Mouse (Mus musculus): ENCODE data around the gene Hkdc1. TPM values are rescaled to one million over a fixed set of nuclear protein-coding genes. Genes with fewer than 3 reads are reported as not detected.

Gene Hkdc1
- polyA plus RNA-seq, 1 experiment from 2014 or later, result 6.9 TPM

DNA sequence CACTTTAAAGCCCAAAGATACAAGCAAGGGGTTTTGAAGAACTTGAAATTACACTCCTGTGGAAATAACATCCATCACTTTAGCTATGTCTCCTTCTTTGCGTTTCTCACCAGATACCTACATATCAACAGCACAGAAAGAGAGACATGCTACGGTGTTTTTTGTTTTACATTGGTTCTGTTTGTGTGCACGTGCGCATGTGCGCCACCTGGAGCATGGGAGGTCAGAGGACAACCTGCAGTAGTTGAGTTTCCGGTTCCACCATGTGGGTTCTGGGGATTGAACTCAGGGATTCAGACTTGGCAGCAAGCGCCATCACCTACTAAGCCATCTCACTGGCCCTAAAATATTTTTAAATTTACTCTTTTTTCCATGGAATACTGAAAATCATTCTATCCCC lies 63.5 kb downstream of the Hkdc1 start:
- no peak for ATAC-seq
- Histone ChIP-seq H3K27ac (no peak overlapping the region), H3K4me1 (0 out of 2 replicates have a peak, but pooled peaks cover 5% of the 10 kb centered on the region), H3K9ac (no peak overlapping the region), H3K9me3 (replicated peaks) (no peaks in the 10 kb centered on the region), H3K4me2 (no peak overlapping the region), H3K36me3 (no peaks in the 10 kb centered on the region), H3K27me3 (replicated peaks) (peaks cover 16% of the 10 kb centered on the region; the same call in 1 of the 2 replicates), H3K4me3 (no peak overlapping the region)
- 78% methylated on average over 7 of the region's 7 CpGs for WGBS (ENCODE audit: insufficient replicate concordance)

DNA sequence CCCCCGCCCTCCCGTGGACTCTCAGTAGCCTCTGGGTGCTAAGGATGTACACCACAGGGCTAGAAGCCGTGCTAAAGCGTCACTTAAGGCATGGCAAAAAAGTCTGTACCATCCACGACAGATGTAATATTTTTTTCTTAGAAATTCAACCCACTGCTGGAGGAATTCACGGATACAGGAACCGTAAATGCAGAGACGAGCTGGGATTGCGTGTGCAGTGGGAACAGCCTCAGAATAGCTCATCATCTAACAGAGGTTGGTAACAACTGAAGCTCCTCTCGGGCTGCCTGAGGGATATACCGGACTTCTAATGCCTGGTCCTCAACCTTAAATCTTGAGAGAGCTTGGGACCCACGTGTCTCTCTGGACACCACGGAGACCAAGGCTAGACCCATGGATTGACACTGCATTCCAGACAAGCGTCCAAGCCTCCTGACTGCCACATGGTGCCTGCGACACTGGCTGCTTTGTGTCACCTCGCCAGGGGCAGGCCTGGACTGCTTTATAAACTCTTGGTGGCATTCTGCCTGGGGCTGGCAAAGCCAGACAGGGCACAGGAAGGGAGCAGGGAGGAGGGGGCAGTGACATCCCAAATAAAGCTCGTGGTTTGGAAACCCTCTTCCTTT lies 66.1 kb downstream of the Hkdc1 start:
- Histone ChIP-seq H3K9ac (no peak overlapping the region), H3K4me2 (no peak overlapping the region), H3K27ac (no peak overlapping the region), H3K4me1 (0 out of 2 replicates have a peak, but pooled peaks cover 5% of the 10 kb centered on the region), H3K36me3 (no peaks in the 10 kb centered on the region), H3K9me3 (replicated peaks) (no peaks in the 10 kb centered on the region), H3K27me3 (replicated peaks) (peaks cover 16% of the 10 kb centered on the region; the same call in 1 of the 2 replicates), H3K4me3 (no peak overlapping the region)
- WGBS (ENCODE audit: insufficient replicate concordance), result 76% methylated on average over 17 of the region's 17 CpGs
- no peak for ATAC-seq

DNA sequence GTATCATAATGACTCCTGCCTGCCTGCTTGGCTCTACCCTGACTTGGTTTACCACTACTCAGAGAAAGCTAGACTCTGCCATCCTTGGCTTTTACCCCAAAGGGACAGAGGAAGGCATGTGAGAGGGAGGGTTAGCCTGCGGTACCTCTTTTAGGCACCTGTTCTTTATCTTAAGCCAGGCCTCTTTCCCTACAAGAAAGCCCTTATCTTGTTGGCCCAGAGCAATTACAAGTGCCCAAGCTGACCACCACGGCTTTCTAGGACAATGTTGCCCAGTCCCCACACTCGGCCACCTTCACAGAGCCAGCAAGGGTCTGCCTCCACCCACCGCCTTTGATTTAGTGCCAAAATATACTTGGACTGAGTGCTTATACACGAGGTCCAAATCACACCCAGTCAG lies 77.1 kb downstream of the Hkdc1 start:
- WGBS (ENCODE audit: insufficient replicate concordance), result 36% methylated on average over 5 of the region's 5 CpGs
- H3K9me3 ChIP-seq (replicated peaks), result 0 out of 2 replicates have a peak, but pooled peaks cover 5% of the 10 kb centered on the region
- no peak for ATAC-seq
- H3K4me3 ChIP-seq, result no peak overlapping the region
- peak overlapping the region; percentile 97 for H3K4me2 ChIP-seq
- H3K27ac ChIP-seq, result peak overlapping the region; percentile 99
- H3K27me3 ChIP-seq (replicated peaks), result no peaks in the 10 kb centered on the region
- H3K36me3 ChIP-seq, result no peaks in the 10 kb centered on the region
- peaks cover 66% of the 10 kb centered on the region for H3K4me1 ChIP-seq
- H3K9ac ChIP-seq, result peak overlapping the region; percentile 90

- no peak for ATAC-seq
- H3K4me2 ChIP-seq, result peak overlapping the region; percentile 97
- 0 out of 2 replicates have a peak, but pooled peaks cover 5% of the 10 kb centered on the region for H3K9me3 ChIP-seq (replicated peaks)
- peak overlapping the region; percentile 99 for H3K27ac ChIP-seq
- 53% methylated on average over 9 of the region's 9 CpGs for WGBS (ENCODE audit: insufficient replicate concordance)
- H3K9ac ChIP-seq, result peak overlapping the region; percentile 90
- no peaks in the 10 kb centered on the region for H3K27me3 ChIP-seq (replicated peaks)
- peaks cover 66% of the 10 kb centered on the region for H3K4me1 ChIP-seq
- no peaks in the 10 kb centered on the region for H3K36me3 ChIP-seq
- H3K4me3 ChIP-seq, result peak overlapping the region; percentile 11
Measured at GRCm38 (mm10) chr10:62344004-62344752, 78.1 kb downstream of the Hkdc1 start.

GRCm38 (mm10) chr10:62342512-62342911 lies 79.8 kb downstream of the Hkdc1 start:
- H3K4me1 ChIP-seq, result peaks cover 80% of the 10 kb centered on the region
- peaks cover 11% of the 10 kb centered on the region for H3K36me3 ChIP-seq
- 20% methylated on average over 6 of the region's 6 CpGs for WGBS (ENCODE audit: insufficient replicate concordance)
- H3K27me3 ChIP-seq (replicated peaks), result no peaks in the 10 kb centered on the region
- no peaks in the 10 kb centered on the region for H3K9me3 ChIP-seq (replicated peaks)
- H3K27ac ChIP-seq, result peak overlapping the region; percentile 99
- peak overlapping the region; percentile 90 for H3K9ac ChIP-seq
- peak overlapping the region; percentile 82 for H3K4me3 ChIP-seq
- peak overlapping the region; percentile 97 for H3K4me2 ChIP-seq
- ATAC-seq, result peak; percentile 82

DNA sequence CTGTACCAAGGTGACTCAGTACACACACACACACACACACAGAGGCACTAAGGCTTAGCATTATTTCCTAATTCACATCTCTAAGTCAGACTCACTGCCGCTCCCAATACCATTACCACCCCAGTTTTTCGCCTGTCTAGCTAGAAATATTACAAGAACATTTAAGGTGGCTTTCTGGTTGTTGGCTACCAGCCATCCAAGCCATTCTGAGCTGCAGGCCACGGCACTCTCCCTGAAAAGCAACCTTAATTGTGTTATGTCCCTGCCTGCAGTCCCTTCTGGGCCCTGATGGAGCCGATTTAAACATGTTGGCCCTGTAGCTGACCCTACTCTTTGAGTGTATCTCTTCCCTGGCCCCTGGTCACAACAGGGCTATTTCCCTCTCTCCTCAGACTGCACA lies 80.3 kb downstream of the Hkdc1 start:
- WGBS (ENCODE audit: insufficient replicate concordance), result 49% methylated on average over 4 of the region's 4 CpGs
- Histone ChIP-seq H3K27ac (peak overlapping the region; percentile 99), H3K9ac (peak overlapping the region; percentile 90), H3K4me2 (peak overlapping the region; percentile 97), H3K4me3 (peak overlapping the region; percentile 82), H3K36me3 (peaks cover 11% of the 10 kb centered on the region), H3K4me1 (peaks cover 85% of the 10 kb centered on the region), H3K27me3 (replicated peaks) (no peaks in the 10 kb centered on the region), H3K9me3 (replicated peaks) (no peaks in the 10 kb centered on the region)
- no peak for ATAC-seq

DNA sequence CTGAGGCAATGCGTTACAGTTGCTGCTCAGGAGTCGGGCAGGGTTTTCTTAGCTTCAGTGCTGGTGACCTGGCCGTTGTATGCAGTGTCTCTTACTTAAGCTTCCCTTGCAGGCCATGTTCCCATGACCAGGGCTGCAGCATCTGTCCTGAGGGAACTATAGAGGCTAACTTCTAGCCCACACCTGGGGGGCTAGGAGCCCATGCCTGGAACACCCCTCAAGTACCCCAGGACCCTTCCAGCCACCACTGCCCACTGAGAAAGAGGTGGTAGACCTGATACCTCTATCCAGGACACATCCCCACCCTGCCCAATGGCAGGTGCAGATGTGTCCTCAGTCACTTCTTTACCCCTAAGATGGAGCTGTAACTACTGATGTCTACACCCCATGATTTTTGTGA lies 81.3 kb downstream of the Hkdc1 start:
- Histone ChIP-seq H3K36me3 (peaks cover 18% of the 10 kb centered on the region), H3K27me3 (replicated peaks) (no peaks in the 10 kb centered on the region)
- WGBS (ENCODE audit: insufficient replicate concordance), result 25% methylated on average over 3 of the region's 3 CpGs

DNA sequence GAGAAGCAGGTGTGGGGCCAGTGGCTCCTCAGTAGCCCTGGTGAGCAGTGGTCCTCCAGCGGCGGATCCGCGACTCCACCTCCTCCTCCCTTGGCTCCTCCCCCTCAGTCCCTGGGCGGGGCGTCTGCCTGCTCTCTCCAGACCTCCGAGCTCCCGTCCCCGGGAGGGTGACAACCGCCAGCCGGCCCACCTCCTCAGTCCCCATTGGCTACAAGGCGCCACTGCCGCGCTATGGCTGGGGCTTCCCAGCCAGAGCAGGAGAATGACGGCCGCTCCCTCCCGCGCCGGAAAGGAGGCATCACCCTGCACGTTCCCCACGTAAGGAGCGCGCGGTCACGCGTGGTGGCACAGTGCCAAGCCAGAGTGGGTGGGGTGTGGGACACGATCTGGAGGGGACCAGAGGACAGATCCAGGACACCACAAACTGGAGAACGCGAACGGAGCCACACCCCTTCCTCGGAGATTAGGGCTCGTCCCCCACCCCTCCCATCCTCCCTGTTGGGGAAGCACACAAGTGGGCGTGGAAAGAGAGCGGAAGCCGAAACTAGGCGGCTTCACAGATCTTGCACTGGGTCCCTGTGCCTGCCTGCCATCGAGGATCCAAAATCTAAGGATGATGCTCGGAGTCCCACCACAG lies 82.1 kb downstream of the Hkdc1 start:
- peaks cover 20% of the 10 kb centered on the region for H3K36me3 ChIP-seq
- H3K27me3 ChIP-seq (replicated peaks), result no peaks in the 10 kb centered on the region
- H3K4me3 ChIP-seq, result peak overlapping the region; percentile 82
- peak; percentile 87 for ATAC-seq
- peak overlapping the region; percentile 99 for H3K27ac ChIP-seq
- peak overlapping the region; percentile 90 for H3K9ac ChIP-seq
- whole genome bisulfite sequencing (ENCODE audit: insufficient replicate concordance), result 1% methylated on average over 38 of the region's 38 CpGs
- H3K4me2 ChIP-seq, result peak overlapping the region; percentile 97
- no peaks in the 10 kb centered on the region for H3K9me3 ChIP-seq (replicated peaks)
- H3K4me1 ChIP-seq, result peaks cover 93% of the 10 kb centered on the region

More for the DNA sequence above, 81.3 kb downstream of the Hkdc1 start:
- ATAC-seq, result no peak
- Histone ChIP-seq H3K4me3 (peak overlapping the region; percentile 82), H3K4me1 (peaks cover 93% of the 10 kb centered on the region), H3K4me2 (peak overlapping the region; percentile 97), H3K9ac (peak overlapping the region; percentile 90), H3K9me3 (replicated peaks) (no peaks in the 10 kb centered on the region), H3K27ac (peak overlapping the region; percentile 99)

DNA sequence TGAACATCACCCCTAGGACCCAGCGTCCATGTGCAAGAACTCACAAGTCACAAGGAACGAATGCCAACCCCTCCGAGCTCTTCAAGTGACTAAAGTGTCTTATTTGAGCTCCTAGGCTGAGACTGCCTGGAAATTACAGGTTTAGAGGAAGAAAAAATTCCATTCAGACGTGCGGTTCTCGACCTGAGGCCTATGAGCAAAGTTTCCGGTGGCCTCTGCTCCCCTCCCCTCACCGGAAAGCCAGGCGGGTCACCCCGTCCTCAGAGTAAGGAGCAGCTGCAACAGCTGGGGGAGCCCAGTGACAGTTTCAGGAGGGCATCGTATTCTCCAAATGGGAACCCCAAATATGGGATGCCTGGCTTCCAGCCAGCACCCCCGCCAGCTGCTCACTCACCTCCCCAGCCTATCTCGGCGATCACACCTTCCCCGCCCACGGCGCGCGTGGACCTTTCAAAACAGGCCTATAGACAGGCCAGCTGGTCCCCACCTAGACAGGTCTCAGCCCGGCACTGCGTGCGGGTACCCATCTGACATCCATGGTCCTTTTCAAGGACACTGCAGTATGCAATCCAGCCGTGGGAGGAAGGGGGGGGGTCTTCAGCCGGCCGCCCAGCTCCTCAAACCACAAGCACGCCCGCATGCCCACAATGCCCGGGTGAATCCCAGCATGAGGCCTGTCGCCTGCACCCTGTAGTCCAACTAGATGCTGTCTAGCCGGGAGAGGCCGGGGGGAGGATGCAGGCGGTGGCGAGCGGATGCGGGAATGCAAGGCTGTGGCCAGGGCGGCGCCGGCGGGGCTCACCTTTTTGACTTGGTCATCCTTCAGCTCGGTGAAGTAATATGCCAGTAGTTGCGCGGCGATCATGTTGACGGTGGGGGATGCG lies 82.8 kb downstream of the Hkdc1 start:
- H3K36me3 ChIP-seq, result peaks cover 20% of the 10 kb centered on the region
- peak overlapping the region; percentile 90 for H3K9ac ChIP-seq
- no peaks in the 10 kb centered on the region for H3K9me3 ChIP-seq (replicated peaks)
- 2% methylated on average over 45 of the region's 45 CpGs for WGBS (ENCODE audit: insufficient replicate concordance)
- peak overlapping the region; percentile 99 for H3K27ac ChIP-seq
- peaks cover 93% of the 10 kb centered on the region for H3K4me1 ChIP-seq
- no peaks in the 10 kb centered on the region for H3K27me3 ChIP-seq (replicated peaks)
- H3K4me2 ChIP-seq, result peak overlapping the region; percentile 97
- peak overlapping the region; percentile 82 for H3K4me3 ChIP-seq
- ATAC-seq, result peak; percentile 3; the same call in 1 of the 2 replicates

- peaks cover 20% of the 10 kb centered on the region for H3K36me3 ChIP-seq
- H3K27ac ChIP-seq, result peak overlapping the region; percentile 99
- no peaks in the 10 kb centered on the region for H3K9me3 ChIP-seq (replicated peaks)
- ATAC-seq, result no peak
- peaks cover 93% of the 10 kb centered on the region for H3K4me1 ChIP-seq
- H3K4me2 ChIP-seq, result peak overlapping the region; percentile 97
- H3K4me3 ChIP-seq, result peak overlapping the region; percentile 82
- WGBS (ENCODE audit: insufficient replicate concordance), result 25% methylated on average over 5 of the region's 5 CpGs
- peak overlapping the region; percentile 90 for H3K9ac ChIP-seq
- no peaks in the 10 kb centered on the region for H3K27me3 ChIP-seq (replicated peaks)
Measured at GRCm38 (mm10) chr10:62338626-62339025, 83.7 kb downstream of the Hkdc1 start.

GRCm38 (mm10) chr10:62338176-62338575 lies 84.1 kb downstream of the Hkdc1 start:
- H3K27ac ChIP-seq, result peak overlapping the region; percentile 99

More at GRCm38 (mm10) chr10:62338176-62338575, 84.1 kb downstream of the Hkdc1 start:
- peaks cover 93% of the 10 kb centered on the region for H3K4me1 ChIP-seq
- H3K9ac ChIP-seq, result peak overlapping the region; percentile 90
- 50% methylated on average over 9 of the region's 9 CpGs for WGBS (ENCODE audit: insufficient replicate concordance)
- ATAC-seq, result no peak
- peak overlapping the region; percentile 82 for H3K4me3 ChIP-seq
- peak overlapping the region; percentile 97 for H3K4me2 ChIP-seq
- H3K9me3 ChIP-seq (replicated peaks), result no peaks in the 10 kb centered on the region
- H3K36me3 ChIP-seq, result peaks cover 20% of the 10 kb centered on the region
- no peaks in the 10 kb centered on the region for H3K27me3 ChIP-seq (replicated peaks)

Data from liver, embryonic 12.5 days (tissue).